Mouse (Mus musculus) layer of hippocampus, postnatal 36 days (tissue): Measurements from ENCODE around the gene Nmu. TPM values are rescaled to one million over a fixed set of nuclear protein-coding genes. Genes with fewer than 3 reads are reported as not detected.

Experiments
- DNase-seq, 2 experiments: peaks; one replicate each; pipeline ENCODE4 v3.0.0; 2022
- total RNA-seq, 2 experiments: library from RNA; stranded (reverse); gene quantifications; 2 replicates each; pipeline ENCODE4 v1.2.3; 2021

The Nmu gene
- total RNA-seq, 2 experiments from 2014 or later, result not detected

GRCm38 (mm10) chr5:76308206-76308605, 55.4 kb downstream of the Nmu start:
- no peak for DNase-seq

DNA sequence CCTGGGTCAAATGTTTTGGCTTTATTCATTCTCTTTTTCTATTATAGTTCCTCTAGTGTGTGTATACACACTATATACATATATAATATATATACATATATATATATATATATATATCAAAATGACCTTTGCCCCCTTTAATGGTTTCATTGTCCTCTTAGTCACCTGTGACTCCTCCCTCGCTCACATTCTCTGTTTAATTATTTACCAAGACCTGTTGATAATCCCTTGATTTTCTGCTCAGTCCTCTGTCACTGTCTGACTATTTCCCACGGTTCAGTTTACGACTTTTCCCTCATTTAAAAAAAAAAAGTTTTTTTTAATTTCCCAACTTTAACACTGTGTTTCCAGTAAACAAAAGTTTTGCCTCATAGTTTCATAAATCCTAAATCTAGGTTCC, 57.3 kb downstream of the Nmu start:
- no peak for DNase-seq

GRCm38 (mm10) chr5:76305616-76306015, 58.0 kb downstream of the Nmu start:
- no peak for DNase-seq

GRCm38 (mm10) chr5:76304452-76305341, 58.9 kb downstream of the Nmu start, which contains the start of gene Clock:
Clock (minus strand) TSS chr5:76304792.
- peak; percentile 92 for DNase-seq

DNA sequence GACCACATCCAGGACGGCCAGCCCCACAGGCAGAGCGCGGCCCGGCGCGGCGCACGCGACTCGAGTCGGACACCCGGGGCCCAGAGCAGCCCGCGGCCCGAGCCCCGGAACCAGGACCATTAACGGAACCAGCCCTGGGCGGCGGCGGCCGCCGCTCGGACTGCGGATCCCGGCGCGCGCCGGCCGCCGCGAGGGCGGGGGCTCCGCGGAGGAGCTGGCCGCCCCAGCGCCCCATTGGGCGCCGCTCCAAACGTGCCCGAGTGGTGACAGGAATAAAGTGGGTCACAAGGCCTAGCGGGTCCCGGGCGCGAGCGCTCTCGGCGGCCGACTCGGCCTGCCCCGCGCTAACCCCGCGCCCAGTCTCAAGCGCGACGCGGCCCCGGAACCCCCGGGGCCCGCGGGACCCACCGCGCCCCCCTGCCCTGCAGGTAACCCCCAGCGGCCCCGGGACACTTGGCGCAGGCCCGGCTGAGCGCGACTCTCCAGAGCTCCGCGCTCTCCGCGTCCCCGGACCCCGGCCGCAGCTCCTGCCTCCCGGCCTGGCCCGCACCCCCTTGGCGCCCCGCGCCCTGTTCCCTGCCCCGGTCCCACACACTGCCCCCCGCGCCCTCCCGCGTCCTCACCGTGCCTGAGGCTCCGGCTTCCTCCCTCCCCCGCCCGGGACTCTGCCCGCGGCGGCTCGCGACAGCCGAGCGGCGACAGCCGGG, 59.7 kb downstream of the Nmu start:
- peak; percentile 55 to 58 for DNase-seq

- no peak for DNase-seq
Measured at GRCm38 (mm10) chr5:76303379-76303744, 60.2 kb downstream of the Nmu start.

DNA sequence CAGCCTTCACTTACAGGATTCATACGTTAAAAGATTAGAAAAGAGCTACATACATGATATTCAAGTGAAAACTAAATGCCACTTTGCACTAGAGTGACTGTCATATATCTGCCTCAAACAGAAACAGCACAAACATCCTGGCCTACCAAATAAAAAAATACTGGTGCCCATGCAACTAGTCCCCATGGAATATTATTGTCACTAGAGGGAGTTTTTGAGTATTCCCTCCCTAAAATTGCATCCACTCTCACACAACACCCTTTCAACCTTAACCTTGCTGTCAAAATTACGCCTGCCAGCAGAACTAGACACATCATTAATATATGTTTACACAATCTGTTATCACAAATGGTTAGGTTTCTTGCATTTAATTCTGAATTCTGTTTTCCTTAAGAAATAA, 61.6 kb downstream of the Nmu start:
- no peak for DNase-seq

- DNase-seq, result no peak
Measured at GRCm38 (mm10) chr5:76289234-76289691, 74.3 kb downstream of the Nmu start.

DNA sequence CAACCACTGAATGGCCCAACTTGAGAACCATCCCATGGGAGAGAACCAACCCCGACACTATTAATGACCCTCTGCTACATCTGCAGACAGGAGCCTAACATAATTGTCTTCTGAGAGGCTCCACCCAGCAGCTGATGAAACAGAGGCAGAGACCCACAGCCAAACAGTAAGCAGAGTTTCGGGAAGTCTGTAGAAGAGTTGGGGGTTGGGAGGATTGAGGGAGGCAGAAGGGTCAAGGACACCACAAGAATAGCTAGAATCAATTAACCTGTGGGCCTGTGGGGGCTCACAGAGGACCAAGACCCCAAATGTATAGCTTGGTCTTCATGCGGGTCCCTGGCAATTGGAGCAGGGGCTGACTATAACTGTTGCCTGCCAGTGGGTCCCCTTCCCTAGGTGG, 75.3 kb downstream of the Nmu start:
- DNase-seq, result no peak

DNA sequence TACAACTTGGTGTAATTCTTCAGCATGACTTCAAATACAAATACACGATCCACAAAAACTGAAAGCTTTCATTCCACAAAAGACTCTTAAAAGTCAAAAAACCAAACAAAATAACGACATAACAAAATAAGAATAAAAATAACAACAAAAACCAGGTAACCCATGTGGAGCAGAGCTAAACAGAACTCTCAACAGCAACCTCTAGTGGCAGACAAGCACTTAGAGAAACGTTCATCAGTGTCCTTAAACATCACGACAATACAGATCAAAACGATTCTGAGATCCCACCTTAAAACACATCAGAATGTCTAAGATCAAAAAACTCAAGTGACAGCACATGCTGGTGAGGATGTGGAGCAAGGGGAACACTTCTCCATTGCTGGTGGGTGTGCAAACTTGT, 76.5 kb downstream of the Nmu start:
- no peak for DNase-seq

DNA sequence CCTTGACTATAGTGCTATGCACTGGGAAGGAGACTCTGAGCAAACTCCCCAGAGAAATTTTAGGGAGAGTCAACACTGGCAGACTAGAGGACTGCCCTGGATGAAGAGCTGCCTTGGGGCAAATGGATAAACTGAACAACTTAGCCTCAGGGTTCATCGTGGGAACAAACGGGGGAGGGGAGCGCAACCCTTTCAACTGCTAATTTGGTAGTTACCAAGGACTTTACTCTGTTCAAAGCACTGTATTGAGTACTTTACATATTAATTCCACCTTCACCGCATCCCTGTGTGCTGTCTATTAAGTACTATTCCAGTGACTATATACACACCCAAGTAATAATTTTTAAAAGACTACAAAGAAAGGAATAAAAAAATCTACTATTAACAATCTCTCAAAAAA, 77.9 kb downstream of the Nmu start:
- DNase-seq, result no peak

DNA sequence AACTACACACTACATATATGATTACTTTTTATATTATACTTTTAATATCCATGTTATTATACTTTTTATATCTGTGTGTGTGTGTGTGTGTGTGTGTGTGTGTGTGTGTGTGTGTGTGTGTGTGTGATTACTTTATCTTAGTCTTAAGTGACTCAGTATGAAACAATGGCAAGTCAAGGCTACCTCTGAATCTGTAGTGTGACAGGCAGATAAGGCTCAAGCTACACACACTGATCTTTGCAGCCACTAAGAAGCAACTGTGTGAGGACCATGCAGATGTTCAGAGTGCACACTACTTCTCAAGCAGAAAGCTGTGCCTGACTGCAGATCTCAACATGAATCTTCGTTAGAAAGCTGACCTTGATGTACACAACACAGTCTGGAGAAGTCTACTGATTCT, 79.7 kb downstream of the Nmu start:
- DNase-seq, result no peak

Other genes starting within 250 kb of the Nmu start
- 10 to 100 TPM; 19.1 to 20.8 TPM for gene Srd5a3, start 223.5 kb downstream of the Nmu start, total RNA-seq
- 10 to 100 TPM; 33.1 to 33.5 TPM for gene Tmem165, start 179.9 kb downstream of the Nmu start, total RNA-seq
- 10 to 100 TPM; 49.8 to 54.8 TPM for gene Clock, start 59.0 kb downstream of the Nmu start, total RNA-seq
- gene Pdcl2, start 32.6 kb downstream of the Nmu start, total RNA-seq, result not detected
- gene Gm7271, start 120.3 kb upstream of the Nmu start, total RNA-seq, result not detected
- 10 to 100 TPM; 55.9 to 57.4 TPM for gene Exoc1, start 165.5 kb upstream of the Nmu start, total RNA-seq
- 1 to 10 TPM; 6.4 to 7.2 TPM for gene Cep135, start 224.9 kb upstream of the Nmu start, total RNA-seq